Mouse (Mus musculus) cortical plate, adult 2 months (tissue): ENCODE measurements around the gene Pakap.

ENCODE experiments used
- CTCF ChIP-seq: fragments of 200-500 bp; IDR thresholded peaks from 2 replicates; pipeline ENCODE4 v1.5.1; 2011; ENCODE audit warnings: mild to moderate bottlenecking, control low read depth, low read length; ENCODE audit not compliant: insufficient read depth; ENCODE audit errors: extremely low read depth
- POLR2A ChIP-seq: fragments of 200-500 bp; IDR thresholded peaks from 2 replicates; pipeline ENCODE4 v1.6.1; 2011; ENCODE audit warnings: mild to moderate bottlenecking, low read length, control low read depth; ENCODE audit not compliant: insufficient read depth; ENCODE audit errors: extremely low read depth

DNA sequence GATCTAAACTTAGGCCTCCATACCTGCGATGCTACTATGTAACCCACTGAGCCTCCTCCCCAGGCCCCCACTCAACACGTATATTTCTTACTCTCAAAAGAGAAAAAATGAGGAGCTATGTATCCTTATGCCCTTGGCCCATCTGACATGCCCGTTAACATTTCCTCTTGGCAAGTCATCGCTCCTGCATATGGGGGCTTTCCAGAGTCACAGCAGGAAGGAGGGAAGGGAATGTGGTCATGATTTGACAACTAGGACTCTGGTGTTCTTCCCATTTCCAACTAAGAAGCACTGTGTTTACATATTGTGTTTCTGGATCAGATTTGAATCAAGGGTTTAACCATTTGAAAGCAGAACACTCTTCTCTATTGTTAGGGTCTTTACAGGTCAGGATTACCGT lies 133.6 kb downstream of the Pakap start:
- TF ChIP-seq CTCF, result no peak
- TF ChIP-seq POLR2A, result no peak
